Mouse (Mus musculus) ovary, postnatal 14 days (tissue): ENCODE measurements at regions not wholly inside any gene's neighbourhood (a gene's known extent, or its start where the extent isn't known, plus 50 kb on each side); places are given as distances from the start of the nearest gene placed in this dataset.

Experiments used
- DNase-seq: peaks from one replicate; pipeline ENCODE4 v3.0.0; 2022; ENCODE audit warnings: low spot score

DNA sequence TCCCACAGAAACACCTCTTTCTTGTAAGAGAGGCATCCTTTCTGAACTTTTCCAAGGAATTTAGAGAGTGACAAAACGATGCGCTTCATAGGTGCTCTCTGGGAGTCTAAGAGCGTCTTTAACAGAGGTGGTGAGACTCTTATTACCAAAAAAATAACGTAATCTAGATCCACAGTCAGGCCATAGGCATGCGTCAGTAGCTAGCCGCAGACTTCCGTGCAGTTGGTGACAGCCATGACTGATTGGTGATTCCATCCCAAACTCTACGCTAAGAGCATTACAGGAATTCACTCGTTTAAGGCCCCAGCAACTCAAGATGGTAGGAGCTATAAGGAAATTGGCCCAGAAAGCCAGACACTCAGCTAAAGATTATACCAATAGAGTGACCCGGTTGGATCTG lies 197.4 kb downstream of the Sox9 start:
- DNase-seq: no peak

DNA sequence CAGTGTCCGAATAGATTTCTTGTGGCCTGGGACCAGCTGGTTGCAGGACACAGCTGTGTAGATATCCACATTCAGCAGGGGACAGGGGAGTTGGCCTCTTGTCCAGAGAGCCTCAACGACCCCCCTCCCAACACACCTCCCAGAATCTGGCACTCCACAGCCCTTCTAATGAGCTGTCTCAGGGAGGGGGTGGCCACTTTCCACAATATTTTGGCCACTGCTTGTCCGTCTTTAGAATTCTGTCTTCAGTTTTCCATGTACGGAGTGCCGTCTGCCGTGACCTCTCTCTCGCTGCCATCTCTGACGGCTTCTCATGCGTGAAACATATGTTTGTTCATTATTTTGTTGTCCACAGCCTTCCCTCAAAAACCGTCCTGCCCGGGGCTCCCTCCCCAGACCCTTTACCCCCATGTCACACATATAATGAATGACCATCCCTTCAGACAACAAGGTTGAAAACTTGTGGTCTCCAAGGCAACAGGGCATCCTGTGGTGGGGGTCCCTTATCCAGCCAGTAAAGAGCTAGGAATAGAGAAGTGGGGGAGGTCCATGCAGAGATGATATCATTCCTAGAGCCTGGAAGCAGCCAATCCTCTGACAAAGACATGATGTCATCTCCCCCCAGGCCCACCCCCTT lies 200.3 kb downstream of the Sox9 start:
- DNase-seq: no peak

DNA sequence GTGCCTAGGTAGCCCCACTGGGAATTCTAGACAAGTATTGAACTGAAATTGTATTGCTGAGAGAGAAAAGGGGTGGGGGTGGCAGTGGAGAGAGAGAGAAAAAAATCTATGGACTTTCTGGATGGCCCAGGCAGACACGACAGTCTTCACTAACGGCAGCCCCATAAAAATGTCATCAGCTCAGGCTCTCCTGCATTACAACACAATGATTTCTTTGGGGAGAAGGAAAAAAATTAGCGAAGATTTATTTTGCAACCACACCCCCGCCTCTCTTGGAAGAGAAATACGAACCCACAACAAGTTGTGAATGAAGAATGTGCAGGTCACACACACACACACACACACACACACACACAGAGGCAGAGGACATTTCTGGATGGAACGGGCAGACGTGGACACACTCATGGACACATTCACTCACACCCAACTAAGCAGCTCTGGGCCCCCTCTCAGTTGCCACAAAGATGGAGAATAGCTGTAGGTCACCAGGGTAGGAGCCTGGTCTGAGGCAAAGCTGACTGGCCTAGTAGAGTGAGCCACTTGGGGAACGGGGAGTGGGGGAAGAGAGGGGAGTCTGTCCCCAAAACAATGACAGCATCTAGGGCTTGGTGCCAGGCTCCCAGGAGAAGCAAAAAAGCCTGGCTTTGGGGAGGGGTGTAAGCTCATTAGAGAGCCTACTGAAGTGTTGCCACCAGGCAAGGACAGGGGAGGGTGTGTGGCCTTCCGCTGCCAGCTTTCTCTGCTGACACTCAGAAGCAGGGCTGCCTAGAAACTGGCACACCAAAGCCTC lies 201.0 kb downstream of the Sox9 start:
- no peak for DNase-seq

DNA sequence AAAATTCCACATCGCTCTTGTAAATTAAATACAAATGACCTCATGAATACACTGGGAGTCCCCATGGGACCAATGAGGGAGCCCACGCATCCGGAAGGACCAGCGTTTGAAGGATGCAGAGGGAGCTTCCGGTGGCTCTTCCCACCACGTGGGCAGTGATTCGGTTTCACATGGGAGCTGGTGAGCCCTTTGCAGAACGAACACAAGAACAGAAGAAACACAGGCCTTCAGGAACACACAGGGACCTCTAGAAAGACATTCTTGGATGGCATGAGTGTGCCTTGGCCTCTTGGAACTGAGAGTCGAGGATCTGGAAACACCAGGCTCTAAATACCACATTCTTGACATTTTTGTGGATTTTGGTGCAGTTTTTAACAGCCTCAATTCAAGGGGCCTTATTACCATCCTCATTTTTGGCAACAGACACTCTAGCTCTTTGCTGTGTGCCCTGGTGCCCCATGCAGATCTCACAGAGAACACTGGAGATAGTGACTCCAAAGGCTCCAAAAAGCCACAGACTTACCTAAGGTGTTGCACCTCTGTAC lies 204.1 kb downstream of the Sox9 start:
- DNase-seq: no peak

DNA sequence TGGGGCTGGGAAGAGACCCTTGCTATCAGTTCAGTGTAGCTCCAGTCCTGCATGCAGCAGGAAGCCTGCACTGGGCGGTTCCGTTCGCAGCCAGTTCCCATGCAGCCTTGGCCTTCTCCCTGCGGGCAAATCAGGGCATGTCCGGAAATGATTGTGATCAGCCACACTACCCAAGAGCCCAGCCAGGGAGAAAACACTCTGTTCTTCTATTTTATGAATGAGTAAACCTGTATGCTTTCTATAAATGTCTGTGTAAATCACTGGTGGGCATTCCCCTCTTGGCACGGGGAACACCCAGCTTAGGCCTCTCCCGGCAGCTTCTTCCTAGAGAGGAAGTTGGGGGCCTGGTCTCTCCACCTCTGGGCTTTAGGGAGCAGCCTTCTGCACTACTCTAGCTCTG lies 205.8 kb downstream of the Sox9 start:
- no peak for DNase-seq

DNA sequence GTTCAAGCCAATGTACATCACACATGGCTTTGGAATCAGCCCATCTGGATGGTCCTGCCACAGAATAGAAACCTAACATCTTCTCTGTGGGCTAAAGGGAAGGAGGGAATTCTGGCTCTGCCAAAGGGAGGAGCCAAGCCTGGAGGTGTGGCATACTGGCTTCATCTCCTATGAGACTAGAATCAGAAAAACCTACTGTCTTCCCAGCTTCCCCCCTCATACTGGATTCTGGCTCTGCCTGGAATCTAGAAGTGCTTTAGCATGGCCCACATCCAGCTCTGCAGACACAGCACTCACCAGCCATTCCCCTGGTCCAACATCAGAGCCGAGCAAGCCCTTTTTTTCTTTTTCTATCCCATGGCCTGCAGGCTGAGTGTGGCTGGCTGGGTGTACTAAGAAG lies 206.9 kb downstream of the Sox9 start:
- no peak for DNase-seq

DNA sequence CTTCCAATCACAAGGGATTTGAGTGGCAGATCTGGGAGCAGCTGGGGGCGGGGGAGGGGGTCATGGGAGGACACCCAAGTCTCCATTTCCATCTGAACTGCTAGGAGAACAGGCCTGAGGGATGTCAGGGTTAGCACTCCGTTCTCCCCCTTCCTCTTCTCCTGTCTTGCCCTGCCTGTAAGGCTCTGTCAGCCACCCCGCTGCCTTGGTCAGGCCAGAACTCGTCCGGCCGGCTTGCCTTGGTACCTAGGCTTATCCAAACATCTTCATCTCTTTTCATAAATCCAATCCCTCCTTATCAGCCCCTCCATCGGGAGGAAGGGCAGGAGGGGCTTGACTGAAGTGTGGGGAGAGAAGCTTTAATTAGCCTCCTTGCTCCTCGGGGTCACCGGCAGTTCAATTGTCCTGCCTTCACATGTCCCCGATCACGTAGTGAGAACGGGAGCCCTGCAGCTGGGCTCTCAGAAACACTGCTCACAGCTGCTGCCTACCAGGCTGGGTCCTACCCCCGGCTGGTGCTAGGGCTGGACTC lies 208.0 kb downstream of the Sox9 start:
- no peak for DNase-seq

DNA sequence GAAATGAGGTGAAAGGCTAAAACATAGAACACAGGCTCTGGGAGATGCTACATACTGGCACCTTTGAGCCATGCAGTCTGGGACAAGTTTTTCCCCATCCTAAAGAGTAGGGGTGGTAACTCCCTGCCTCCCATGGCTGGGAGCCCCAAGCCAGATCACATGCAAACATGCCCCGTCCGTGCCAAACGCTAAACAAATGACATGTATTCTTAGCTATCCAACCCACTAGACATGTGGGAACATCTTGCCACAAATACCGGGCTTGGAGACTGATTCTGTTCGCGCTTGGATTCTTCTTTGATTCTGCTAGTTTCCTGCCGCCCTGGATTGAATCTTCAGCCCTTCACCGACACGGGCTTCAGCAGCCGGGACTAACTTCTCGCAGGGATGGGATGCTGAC lies 208.7 kb downstream of the Sox9 start:
- no peak for DNase-seq

DNA sequence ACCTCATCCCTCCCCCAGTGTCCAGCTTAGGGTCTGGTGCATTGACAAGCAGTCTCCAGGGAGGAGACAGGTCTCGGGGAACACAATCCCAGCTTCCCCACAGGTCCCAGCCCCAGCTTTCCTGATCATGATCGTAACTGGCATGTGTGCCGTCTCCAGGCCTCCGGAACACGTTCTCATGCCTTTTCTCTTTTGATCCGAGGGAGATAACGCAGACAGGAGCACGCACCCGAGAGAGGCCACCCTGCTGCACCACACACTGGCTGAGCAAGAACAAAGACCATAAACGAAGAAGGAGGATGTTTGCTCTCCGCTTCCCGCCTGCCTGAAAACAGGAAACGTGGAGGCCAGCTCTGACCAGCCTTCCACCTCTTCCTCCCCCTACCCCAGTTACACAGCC lies 209.8 kb downstream of the Sox9 start:
- no peak for DNase-seq

DNA sequence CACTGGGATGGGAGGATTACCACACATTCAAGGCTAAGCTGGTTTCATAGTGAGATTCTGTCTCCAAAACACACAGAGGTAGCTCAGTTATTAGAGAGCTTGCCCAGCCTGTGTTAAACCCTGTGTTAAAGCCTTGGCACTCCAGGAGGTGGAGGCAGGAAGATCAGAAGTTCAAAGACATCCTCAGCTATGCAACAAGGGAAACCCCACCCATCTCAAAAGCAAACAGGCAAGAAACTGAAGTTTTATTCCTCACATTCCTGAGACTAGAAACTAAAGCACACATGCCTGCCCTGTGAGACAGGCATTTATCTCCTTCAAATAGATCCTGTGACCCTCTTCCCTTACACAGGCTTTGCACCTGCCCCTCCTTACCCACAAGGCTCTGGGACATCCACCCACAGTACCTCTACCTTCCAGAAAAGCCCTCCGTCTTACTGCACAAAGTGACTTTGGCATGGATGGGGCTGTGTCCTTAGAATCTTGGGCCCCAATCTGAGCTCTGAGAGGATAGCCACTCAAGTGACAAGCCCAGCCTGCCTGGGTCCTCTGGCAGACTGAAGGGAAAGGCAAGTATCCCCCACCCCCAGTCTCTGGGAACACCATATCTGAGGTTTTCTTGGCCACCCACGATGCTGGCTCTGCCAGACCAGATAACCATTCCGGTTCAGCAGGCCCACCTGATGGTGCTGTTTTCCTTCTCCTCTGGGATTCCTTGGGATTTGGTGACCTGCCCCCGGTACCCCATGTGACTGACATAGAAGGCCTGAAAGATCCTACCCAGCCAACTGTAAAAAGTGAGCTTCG lies 217.0 kb downstream of the Sox9 start:
- no peak for DNase-seq

DNA sequence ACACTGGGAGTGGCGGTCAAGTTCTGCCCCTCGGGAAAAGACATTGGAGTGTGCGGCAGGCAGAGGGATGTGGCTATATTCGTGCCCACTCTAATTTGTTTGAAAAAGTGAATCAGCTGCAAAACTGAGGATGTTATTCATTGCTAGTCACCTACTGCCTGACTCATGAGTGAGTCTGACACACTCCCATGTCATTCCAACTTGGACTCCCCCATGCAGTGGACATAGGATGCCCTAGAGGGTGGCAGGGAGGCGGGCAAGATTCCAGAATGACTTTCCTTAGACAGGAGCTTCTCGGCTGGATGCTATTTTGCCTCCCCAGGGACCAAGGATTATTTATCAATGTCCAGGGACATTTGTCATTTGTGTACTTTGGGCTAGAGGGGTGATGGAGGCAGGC lies 219.0 kb downstream of the Sox9 start:
- DNase-seq: no peak

DNA sequence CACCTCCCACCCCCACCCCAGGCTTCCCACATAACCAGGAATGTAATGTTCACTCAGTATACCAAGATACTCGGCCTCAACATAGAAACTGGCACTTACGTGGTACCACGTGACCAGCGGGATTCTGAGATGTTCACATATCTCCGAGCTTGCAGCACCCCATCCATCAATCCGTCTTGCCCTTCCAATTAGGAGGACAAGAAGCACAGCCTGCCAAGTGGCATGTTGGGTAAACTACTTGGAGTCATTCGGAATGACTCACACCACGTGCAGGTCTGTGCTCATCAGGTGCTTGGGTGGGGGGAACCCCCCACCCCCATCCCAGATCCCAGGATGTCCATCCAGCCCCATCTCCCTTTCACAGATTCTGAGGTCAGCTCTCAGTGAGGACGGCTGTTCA lies 223.9 kb downstream of the Sox9 start:
- no peak for DNase-seq

DNA sequence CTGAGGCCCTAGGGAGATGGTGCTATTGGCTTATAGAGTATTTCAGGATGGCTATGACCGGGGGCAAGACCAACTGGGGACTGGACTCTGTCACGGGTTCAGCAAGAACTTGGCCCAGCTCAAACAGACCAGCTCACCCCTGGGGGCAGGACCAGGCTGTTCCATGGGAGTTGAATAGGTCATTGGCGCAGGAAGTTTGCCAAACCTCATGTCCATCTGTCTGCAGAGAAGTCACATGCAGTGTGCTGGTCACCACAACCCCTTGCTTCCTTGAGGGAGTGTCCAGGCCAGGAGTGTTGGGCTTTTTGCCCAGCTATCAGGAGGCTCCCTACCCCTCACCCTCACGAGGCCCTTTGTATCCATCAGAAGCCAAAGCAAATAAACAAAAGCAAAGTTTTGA lies 226.5 kb downstream of the Sox9 start:
- no peak for DNase-seq

DNA sequence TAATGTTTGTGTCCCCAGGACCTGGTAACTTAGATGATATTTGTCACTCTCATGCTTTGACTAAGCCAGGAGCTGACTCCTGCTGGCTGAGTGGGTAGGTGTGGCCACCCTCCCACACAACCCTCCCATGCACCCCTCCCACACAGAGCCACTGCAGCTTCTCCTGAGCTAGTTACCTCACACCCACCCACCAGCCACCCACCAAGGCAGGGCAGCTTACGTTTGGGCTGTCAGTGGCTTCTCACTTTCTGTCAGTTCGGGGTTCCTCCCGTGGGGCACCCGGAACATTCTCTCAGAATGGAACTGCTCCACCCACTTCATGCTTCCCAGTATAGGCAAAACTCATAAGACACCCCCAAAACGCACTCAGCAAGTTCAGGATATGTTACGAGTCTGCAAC lies 227.4 kb downstream of the Sox9 start:
- DNase-seq: no peak

DNA sequence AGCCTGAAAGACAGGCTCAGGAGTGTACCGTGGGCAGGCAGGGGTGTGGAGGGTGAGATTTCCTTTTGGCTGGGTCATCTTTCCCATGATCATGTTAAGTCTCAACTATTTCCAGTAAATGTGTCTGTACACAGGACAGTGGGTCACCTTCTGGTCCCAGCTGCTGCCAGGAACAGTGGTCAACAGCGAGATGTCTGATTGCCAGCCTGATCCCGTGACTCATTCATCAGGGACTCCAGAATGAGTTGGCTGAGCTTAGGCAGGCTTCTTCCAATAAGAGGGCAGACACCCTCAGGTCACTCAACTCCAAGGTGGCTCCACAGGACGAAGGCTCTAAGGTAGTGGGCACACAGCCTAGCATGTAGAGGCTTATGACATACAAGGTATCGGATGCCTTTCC lies 228.9 kb downstream of the Sox9 start:
- no peak for DNase-seq

DNA sequence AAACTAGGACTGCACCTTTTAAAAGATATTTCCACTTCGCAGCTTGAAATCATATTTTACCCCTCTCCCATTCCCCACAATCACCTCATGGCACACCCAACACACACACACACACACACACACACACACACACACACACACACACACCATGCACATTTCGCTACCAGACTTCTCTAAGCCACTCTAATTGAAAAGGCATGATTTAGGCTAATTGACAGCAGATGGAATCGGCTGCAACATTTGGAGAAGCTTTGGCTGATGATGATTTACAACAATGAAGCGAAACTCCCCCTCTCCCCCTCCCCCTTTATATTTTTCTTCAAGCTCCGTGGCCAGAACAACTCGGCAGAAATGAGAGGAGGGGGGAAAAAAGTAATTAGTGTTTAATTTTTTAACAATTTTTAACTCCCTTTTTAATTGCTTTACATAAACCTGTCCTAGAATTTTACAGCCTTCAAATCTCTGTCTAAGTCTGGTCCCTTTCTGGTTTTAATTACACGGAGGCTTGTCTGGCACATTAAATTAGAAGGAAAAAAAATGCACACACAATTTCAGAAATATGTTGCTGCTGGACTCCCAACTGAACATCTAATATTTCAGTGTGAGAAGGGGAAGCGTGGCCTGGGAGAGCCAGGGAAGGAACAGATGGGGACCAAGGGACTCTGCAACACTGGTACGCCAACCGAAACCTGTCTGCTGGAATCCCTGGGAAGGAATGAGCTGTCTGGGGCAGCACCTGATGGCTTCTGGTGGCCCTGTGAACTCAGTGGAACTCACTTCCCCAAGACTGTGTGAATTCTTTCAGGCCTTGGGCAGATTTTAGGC lies 232.4 kb downstream of the Sox9 start:
- no peak for DNase-seq

DNA sequence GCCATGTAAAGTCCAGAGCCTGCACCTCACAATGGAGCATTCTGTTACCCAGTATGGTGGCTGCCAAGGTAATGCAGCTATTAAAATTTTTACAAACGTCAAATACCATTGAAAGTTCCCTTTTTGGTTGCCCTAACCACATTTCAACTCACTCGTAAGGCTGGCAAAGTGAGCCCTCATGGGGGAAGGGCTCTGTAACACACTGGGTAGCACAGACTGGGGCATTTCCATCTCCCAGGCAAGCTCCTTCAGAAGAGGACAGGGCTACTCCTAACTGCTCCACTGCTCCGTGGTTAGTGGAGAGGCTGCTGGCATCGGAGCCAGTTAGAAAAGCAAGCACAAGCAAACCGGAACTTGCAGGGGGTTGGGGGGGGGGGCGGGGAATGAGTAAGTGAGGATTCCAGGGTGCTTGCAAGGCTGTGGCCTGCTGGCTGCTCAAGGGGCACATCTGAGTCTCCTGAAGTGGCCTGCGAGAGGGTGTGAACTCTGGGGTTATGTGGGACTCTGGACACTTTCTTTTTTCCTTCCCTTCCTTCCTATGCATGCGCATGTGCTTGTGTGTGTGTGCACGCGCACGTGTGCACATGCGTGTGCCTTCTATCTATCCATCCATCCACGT lies 233.8 kb downstream of the Sox9 start:
- DNase-seq: no peak

DNA sequence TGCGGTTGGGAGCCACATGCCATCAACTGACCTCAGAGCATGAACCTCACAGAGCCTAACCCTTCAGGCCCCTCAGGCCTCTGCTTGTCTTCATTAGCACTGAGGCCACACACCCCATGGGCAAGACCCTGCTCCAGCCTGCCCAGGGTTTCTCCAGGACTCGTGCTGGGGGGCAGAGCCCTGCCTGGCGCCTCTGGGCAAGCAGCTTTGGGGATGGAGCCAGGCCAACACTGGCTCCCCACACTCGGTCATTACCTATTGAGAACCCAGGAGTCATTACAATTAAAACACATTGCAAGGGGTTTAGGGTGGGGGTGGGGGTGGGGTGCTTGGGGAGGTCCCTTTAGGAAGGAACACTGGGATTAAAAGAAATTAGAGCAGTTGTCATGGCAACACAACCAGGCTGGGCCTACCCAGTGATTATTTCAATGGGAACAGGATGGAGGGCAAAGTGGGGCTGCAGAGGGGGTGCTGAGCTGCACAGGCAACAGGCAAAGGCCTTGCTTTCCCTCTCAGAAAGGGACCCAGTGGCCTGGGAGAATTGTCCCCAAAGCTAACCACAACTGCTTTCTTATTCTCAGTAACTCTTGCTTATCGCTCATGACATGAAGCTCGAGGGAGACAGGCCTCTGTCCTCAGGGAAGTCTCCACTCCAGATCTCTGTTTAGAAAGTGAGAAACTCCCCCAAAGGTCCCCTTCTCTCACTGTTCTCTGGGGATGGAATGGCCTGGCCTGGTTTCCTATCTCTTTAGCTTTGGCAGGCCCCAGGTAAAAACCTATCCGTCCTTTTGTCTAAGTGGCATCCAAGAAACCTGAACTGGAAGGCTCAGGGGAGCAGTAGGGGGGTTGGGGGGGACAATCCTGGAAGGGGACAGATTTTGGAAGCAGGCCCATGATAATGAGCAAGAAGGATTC lies 235.0 kb downstream of the Sox9 start:
- DNase-seq: no peak

DNA sequence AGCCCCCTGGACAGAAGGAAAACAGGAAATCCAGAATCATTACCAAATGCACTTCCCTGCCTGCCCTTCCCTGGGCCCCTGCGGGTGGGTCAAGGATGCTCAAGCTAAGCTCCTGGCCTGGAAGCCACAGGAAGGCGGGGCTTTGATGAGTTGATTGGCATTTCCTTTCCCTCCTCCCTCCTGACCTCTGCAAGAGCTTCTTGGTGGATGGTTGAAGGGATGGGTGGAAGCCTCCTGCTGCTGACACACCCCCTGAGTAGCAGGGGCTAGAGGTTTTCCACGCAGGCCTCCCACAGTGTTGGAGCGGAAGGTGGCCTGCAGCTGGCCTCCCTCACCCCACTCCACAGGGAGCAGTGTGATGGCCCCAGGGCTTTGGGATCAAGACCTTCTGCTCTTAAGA lies 239.5 kb downstream of the Sox9 start:
- no peak for DNase-seq

DNA sequence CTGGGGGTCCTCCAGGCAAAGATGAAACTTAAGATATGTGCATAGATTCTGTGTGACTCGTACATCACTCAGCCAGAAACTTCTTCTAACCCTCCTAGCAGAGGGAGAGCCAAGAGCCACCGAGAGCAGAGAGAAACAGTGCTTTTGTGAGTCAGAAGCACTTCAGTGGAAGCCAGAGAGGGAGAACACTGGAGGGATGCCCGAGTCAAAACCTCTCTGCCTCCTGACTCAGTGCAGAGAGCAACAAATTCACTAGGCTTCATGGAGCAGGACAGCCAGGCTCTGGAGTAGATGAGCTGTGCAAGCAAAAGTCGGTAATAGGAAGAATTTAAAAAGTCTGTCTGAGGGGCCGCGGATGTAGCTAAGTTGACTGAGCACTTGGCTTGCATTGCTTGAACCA lies 245.0 kb downstream of the Sox9 start:
- DNase-seq: no peak
